Mouse (Mus musculus) forebrain, embryonic 12.5 days (tissue): ENCODE measurements at regions not wholly inside any gene's neighbourhood (a gene's known extent, or its start where the extent isn't known, plus 50 kb on each side); places are given as distances from the start of the nearest gene placed in this dataset.

ENCODE experiments used
- ATAC-seq: fragments of 200-750 bp; cut with Nextera tagmentation; 2 replicates; pipeline ENCODE4 v1.8.0; 2017; ENCODE audit warnings: moderate TSS enrichment; ENCODE audit not compliant: low FRiP score
- H3K27ac ChIP-seq: fragments of 300-500 bp; sonication (generic); 2 replicates; pipeline ENCODE4 v1.5.1; 2016; ENCODE audit warnings: mild to moderate bottlenecking
- H3K27me3 ChIP-seq: fragments of 300-500 bp; sonication (generic); 2 replicates; pipeline ENCODE4 v1.6.1; 2016; ENCODE audit warnings: mild to moderate bottlenecking
- H3K36me3 ChIP-seq: fragments of 300-500 bp; sonication (generic); replicated peaks from 2 replicates; pipeline ENCODE4 v1.6.1; 2016; ENCODE audit warnings: mild to moderate bottlenecking
- H3K4me1 ChIP-seq: fragments of 300-500 bp; sonication (generic); 2 replicates; pipeline ENCODE4 v1.6.1; 2016
- H3K4me2 ChIP-seq: fragments of 300-500 bp; sonication (generic); 2 replicates; pipeline ENCODE4 v1.6.1; 2016; ENCODE audit warnings: mild to moderate bottlenecking, moderate library complexity
- H3K4me3 ChIP-seq: fragments of 300-500 bp; sonication (generic); replicated peaks from 2 replicates; pipeline ENCODE4 v1.5.1; 2016; ENCODE audit warnings: mild to moderate bottlenecking
- H3K9ac ChIP-seq: fragments of 300-500 bp; sonication (generic); 2 replicates; pipeline ENCODE4 v1.6.1; 2016; ENCODE audit warnings: mild to moderate bottlenecking
- H3K9me3 ChIP-seq: fragments of 300-500 bp; sonication (generic); 2 replicates; pipeline ENCODE4 v1.6.1; 2016
- WGBS: fragments of 180-500 bp; shearing (Covaris S2); methylation state at CpG from one replicate; pipeline ENCODE4 v1.1.7; 2016; 5-methylcytosine and 5-hydroxymethylcytosine counted together

- no peak for ATAC-seq
- Histone ChIP-seq H3K4me2 (no peak overlapping the region), H3K27ac (no peak overlapping the region), H3K36me3 (no peaks in the 10 kb centered on the region), H3K4me3 (no peak overlapping the region), H3K9ac (no peak overlapping the region), H3K9me3 (no peaks in the 10 kb centered on the region), H3K27me3 (no peaks in the 10 kb centered on the region), H3K4me1 (no peaks in the 10 kb centered on the region)
- 91% methylated on average over 6 of the region's 6 CpGs for WGBS
Observed at GRCm38 (mm10) chr1:63871831-63872230, 102.8 kb upstream of the 4933402D24Rik start.

- no peaks in the 10 kb centered on the region for H3K4me1 ChIP-seq
- H3K36me3 ChIP-seq: no peaks in the 10 kb centered on the region
- ATAC-seq: no peak
- H3K27me3 ChIP-seq: no peaks in the 10 kb centered on the region
- 89% methylated on average over 2 of the region's 2 CpGs for WGBS
- no peak overlapping the region for H3K4me3 ChIP-seq
- no peaks in the 10 kb centered on the region for H3K9me3 ChIP-seq
- H3K27ac ChIP-seq: no peak overlapping the region
- H3K9ac ChIP-seq: no peak overlapping the region
- no peak overlapping the region for H3K4me2 ChIP-seq
Observed at GRCm38 (mm10) chr1:63869342-63869741, 100.3 kb upstream of the 4933402D24Rik start.

GRCm38 (mm10) chr1:63857933-63858649, 89.0 kb upstream of the 4933402D24Rik start:
- ATAC-seq: peak; percentile 36; the same call in 1 of the 2 replicates
- Histone ChIP-seq H3K27ac (0 out of 2 replicates have a peak overlapping the region, but pooled peaks have one; percentile 27), H3K9me3 (no peaks in the 10 kb centered on the region), H3K4me3 (no peak overlapping the region), H3K4me1 (peaks cover 14% of the 10 kb centered on the region), H3K27me3 (no peaks in the 10 kb centered on the region), H3K9ac (no peak overlapping the region), H3K36me3 (no peaks in the 10 kb centered on the region), H3K4me2 (no peak overlapping the region)
- 47% methylated on average over 6 of the region's 6 CpGs for WGBS

GRCm38 (mm10) chr1:63857468-63857867, 88.4 kb upstream of the 4933402D24Rik start:
- H3K4me2 ChIP-seq: no peak overlapping the region
- no peaks in the 10 kb centered on the region for H3K27me3 ChIP-seq
- no peak overlapping the region for H3K4me3 ChIP-seq
- H3K4me1 ChIP-seq: peaks cover 14% of the 10 kb centered on the region
- no peak for ATAC-seq
- no peaks in the 10 kb centered on the region for H3K36me3 ChIP-seq
- H3K27ac ChIP-seq: peak overlapping the region; percentile 27; the same call in 1 of the 2 replicates
- no peak overlapping the region for H3K9ac ChIP-seq
- H3K9me3 ChIP-seq: no peaks in the 10 kb centered on the region
- 82% methylated on average over 5 of the region's 5 CpGs for WGBS

GRCm38 (mm10) chr1:63856366-63856765, 87.3 kb upstream of the 4933402D24Rik start:
- 91% methylated on average over 2 of the region's 2 CpGs for WGBS
- no peak overlapping the region for H3K4me2 ChIP-seq
- H3K9me3 ChIP-seq: no peaks in the 10 kb centered on the region
- H3K4me1 ChIP-seq: peaks cover 19% of the 10 kb centered on the region
- H3K27me3 ChIP-seq: no peaks in the 10 kb centered on the region
- no peak for ATAC-seq
- no peak overlapping the region for H3K4me3 ChIP-seq
- H3K27ac ChIP-seq: no peak overlapping the region
- no peaks in the 10 kb centered on the region for H3K36me3 ChIP-seq
- no peak overlapping the region for H3K9ac ChIP-seq

GRCm38 (mm10) chr1:63854794-63855193, 85.7 kb upstream of the 4933402D24Rik start:
- Histone ChIP-seq H3K4me3 (no peak overlapping the region), H3K9me3 (no peaks in the 10 kb centered on the region), H3K27ac (no peak overlapping the region), H3K36me3 (no peaks in the 10 kb centered on the region), H3K9ac (no peak overlapping the region), H3K27me3 (no peaks in the 10 kb centered on the region), H3K4me1 (peaks cover 19% of the 10 kb centered on the region), H3K4me2 (no peak overlapping the region)
- 66% methylated on average over 3 of the region's 3 CpGs for WGBS
- ATAC-seq: no peak

- WGBS: 51% methylated on average over 4 of the region's 4 CpGs
- no peaks in the 10 kb centered on the region for H3K36me3 ChIP-seq
- no peak overlapping the region for H3K4me2 ChIP-seq
- no peak overlapping the region for H3K4me3 ChIP-seq
- no peak for ATAC-seq
- no peaks in the 10 kb centered on the region for H3K27me3 ChIP-seq
- no peak overlapping the region for H3K9ac ChIP-seq
- peaks cover 5% of the 10 kb centered on the region; the same call in 1 of the 2 replicates for H3K4me1 ChIP-seq
- no peak overlapping the region for H3K27ac ChIP-seq
- H3K9me3 ChIP-seq: no peaks in the 10 kb centered on the region
Observed at GRCm38 (mm10) chr1:63851476-63852094, 82.5 kb upstream of the 4933402D24Rik start.

- no peak overlapping the region for H3K27ac ChIP-seq
- H3K4me2 ChIP-seq: no peak overlapping the region
- no peaks in the 10 kb centered on the region for H3K9me3 ChIP-seq
- no peak for ATAC-seq
- H3K4me3 ChIP-seq: no peak overlapping the region
- WGBS: 85% methylated on average over 3 of the region's 3 CpGs
- peaks cover 5% of the 10 kb centered on the region; the same call in 1 of the 2 replicates for H3K4me1 ChIP-seq
- H3K27me3 ChIP-seq: no peaks in the 10 kb centered on the region
- H3K36me3 ChIP-seq: no peaks in the 10 kb centered on the region
- H3K9ac ChIP-seq: no peak overlapping the region
Observed at GRCm38 (mm10) chr1:63850262-63850661, 81.2 kb upstream of the 4933402D24Rik start.

GRCm38 (mm10) chr1:63828174-63828844, 59.2 kb upstream of the 4933402D24Rik start:
- 30% methylated on average over 5 of the region's 5 CpGs for WGBS
- Histone ChIP-seq H3K9ac (no peak overlapping the region), H3K9me3 (no peaks in the 10 kb centered on the region), H3K27ac (0 out of 2 replicates have a peak overlapping the region, but pooled peaks have one; percentile 13), H3K4me2 (no peak overlapping the region), H3K36me3 (no peaks in the 10 kb centered on the region), H3K4me3 (no peak overlapping the region), H3K27me3 (no peaks in the 10 kb centered on the region), H3K4me1 (peaks cover 15% of the 10 kb centered on the region)
- ATAC-seq: peak; percentile 88

- Histone ChIP-seq H3K4me3 (no peak overlapping the region), H3K36me3 (no peaks in the 10 kb centered on the region), H3K27ac (peak overlapping the region; percentile 83), H3K27me3 (peaks cover 12% of the 10 kb centered on the region; the same call in 1 of the 2 replicates), H3K9ac (no peak overlapping the region), H3K9me3 (no peaks in the 10 kb centered on the region), H3K4me1 (peaks cover 23% of the 10 kb centered on the region), H3K4me2 (peak overlapping the region; percentile 17; the same call in 1 of the 2 replicates)
- WGBS: 40% methylated on average over 4 of the region's 4 CpGs
- ATAC-seq: peak; percentile 28
Observed at GRCm38 (mm10) chr1:63820614-63821270, 51.7 kb upstream of the 4933402D24Rik start.

GRCm38 (mm10) chr1:63819536-63820254, 50.6 kb upstream of the 4933402D24Rik start:
- Histone ChIP-seq H3K9ac (no peak overlapping the region), H3K9me3 (no peaks in the 10 kb centered on the region), H3K4me3 (no peak overlapping the region), H3K4me1 (peaks cover 23% of the 10 kb centered on the region), H3K27ac (peak overlapping the region; percentile 83), H3K27me3 (peaks cover 16% of the 10 kb centered on the region), H3K36me3 (no peaks in the 10 kb centered on the region), H3K4me2 (peak overlapping the region; percentile 17)
- peak; percentile 82 for ATAC-seq
- 11% methylated on average over 11 of the region's 11 CpGs for WGBS
